In the genomic region with DNA sequence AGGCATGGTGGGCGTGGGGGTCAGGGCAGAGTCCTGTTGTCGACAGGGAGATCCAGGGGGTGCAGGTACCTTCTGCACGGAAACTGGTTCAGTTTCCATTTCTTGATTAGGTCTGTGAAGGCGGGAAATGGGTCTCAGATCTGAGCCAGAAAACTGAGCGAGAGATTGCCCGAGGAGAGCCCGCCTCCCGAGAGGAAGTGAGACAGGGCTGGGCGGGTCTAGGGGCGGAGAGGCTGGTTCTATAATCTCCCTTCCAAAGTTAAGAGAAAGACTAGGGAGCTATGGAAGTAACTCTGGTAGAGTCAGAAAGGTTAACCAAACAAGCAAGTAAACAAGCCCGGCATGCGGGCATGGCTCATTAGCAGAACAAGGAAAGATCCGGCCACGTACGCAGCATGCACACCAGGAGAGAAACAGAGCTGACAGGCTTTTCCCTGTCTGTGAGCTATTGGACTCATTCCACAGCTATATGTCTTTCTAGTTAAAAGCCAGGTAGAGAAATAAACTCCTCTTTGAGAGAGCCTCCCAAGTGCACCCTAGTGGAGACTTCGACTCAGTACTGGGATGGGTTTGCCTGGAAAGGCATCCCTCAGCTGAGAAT, we compare ENCODE assay signal across 8 mouse cellular contexts. TPM values are rescaled to one million over a fixed set of nuclear protein-coding genes. Genes with fewer than 3 reads are reported as not detected.
A peak's percentile ranks its signal among the peaks of the same experiment; 100 is the strongest.
DNase-seq lines count a peak whose midpoint lies in the region; ATAC-seq and TF ChIP-seq lines count a peak whose summit lies in the region.

A gene (minus strand): TSS at position 195 of the 601 bp plus-strand sequence.

- peak within 1 kb of the TSS; percentile 77 for H3K9ac ChIP-seq in embryonic facial prominence, embryonic 13.5 days
- peak within 1 kb of the TSS; percentile 76 for H3K9ac ChIP-seq in kidney, embryonic 14.5 days (ENCODE audit: low read depth, low read length)
- peak within 1 kb of the TSS; percentile 92 for H3K9ac ChIP-seq in liver, adult 2 months (ENCODE audit: low read depth, low read length)

- H3K4me1 ChIP-seq in embryonic facial prominence, embryonic 13.5 days = peaks cover 43% of the 10 kb centered on the region
- peaks cover 46% of the 10 kb centered on the region for H3K4me1 ChIP-seq in heart, embryonic 10.5 days
- H3K4me1 ChIP-seq in kidney, embryonic 14.5 days (ENCODE audit: control insufficient read depth, insufficient read depth, low read length) = peaks cover 29% of the 10 kb centered on the region
- H3K4me1 ChIP-seq in liver, adult 2 months (ENCODE audit: control insufficient read depth, insufficient read depth, low read length) = peaks cover 6% of the 10 kb centered on the region; the same call in 1 of the 2 replicates

- H3K4me2 ChIP-seq in embryonic facial prominence, embryonic 13.5 days = peak within 1 kb of the TSS; percentile 69
- peak within 1 kb of the TSS; percentile 77 for H3K4me2 ChIP-seq in kidney, embryonic 14.5 days (replicated peaks; ENCODE audit: low read depth, low read length)
- H3K4me2 ChIP-seq in myocyte (ENCODE audit: low read depth) = peak within 1 kb of the TSS; percentile 84

- under 1% methylated on average over 16 of the region's 16 CpGs for WGBS in embryonic facial prominence, embryonic 13.5 days
- WGBS in heart, embryonic 10.5 days = 1% methylated on average over 16 of the region's 16 CpGs
- under 1% methylated on average over 16 of the region's 16 CpGs for WGBS in kidney, embryonic 14.5 days
- WGBS in liver, adult 2 months = under 1% methylated on average over 16 of the region's 16 CpGs

- ATAC-seq in embryonic facial prominence, embryonic 13.5 days (ENCODE audit: insufficient number of reproducible peaks, insufficient read depth, low FRiP score, low TSS enrichment, low read depth) = peak; percentile 66; the same call in 1 of the 2 replicates
- ATAC-seq in kidney, embryonic 14.5 days (ENCODE audit: low FRiP score, low TSS enrichment) = peak; percentile 55

- H3K79me2 ChIP-seq in liver, adult 2 months (ENCODE audit: control insufficient read depth, insufficient read depth, low read length) = peaks cover 7% of the 10 kb centered on the region; the same call in 1 of the 2 replicates
- peaks cover 46% of the 10 kb centered on the region for H3K79me2 ChIP-seq in myocyte (ENCODE audit: control insufficient read depth, insufficient read depth)

- H3K27me3 ChIP-seq in embryonic facial prominence, embryonic 13.5 days = no peaks in the 10 kb centered on the region
- H3K27me3 ChIP-seq in heart, embryonic 10.5 days (ENCODE audit: insufficient read depth, poor library complexity, severe bottlenecking) = no peaks in the 10 kb centered on the region
- H3K27me3 ChIP-seq in kidney, embryonic 14.5 days (ENCODE audit: control insufficient read depth, insufficient read depth, low read length) = no peaks in the 10 kb centered on the region
- no peaks in the 10 kb centered on the region for H3K27me3 ChIP-seq in liver, adult 2 months (ENCODE audit: control insufficient read depth, insufficient read depth, low read length)
- no peaks in the 10 kb centered on the region for H3K27me3 ChIP-seq in myocyte (ENCODE audit: control insufficient read depth, insufficient read depth, insufficient read length)
- no peaks in the 10 kb centered on the region for H3K27me3 ChIP-seq in splenic B cell, adult 2 months (ENCODE audit: control insufficient read depth, insufficient read depth, low read length, poor library complexity, severe bottlenecking)

- peak within 1 kb of the TSS; percentile 55 for H3K4me3 ChIP-seq in embryonic facial prominence, embryonic 13.5 days
- H3K4me3 ChIP-seq in heart, embryonic 10.5 days = peak within 1 kb of the TSS; percentile 67
- peak within 1 kb of the TSS; percentile 61 for H3K4me3 ChIP-seq in kidney, embryonic 14.5 days (ENCODE audit: low read length)
- H3K4me3 ChIP-seq in liver, adult 2 months (ENCODE audit: insufficient read depth, low read depth, low read length) = peak within 1 kb of the TSS; percentile 93
- peak within 1 kb of the TSS; percentile 59 for H3K4me3 ChIP-seq in myocyte

- TF ChIP-seq CTCF in liver, adult 2 months (IDR thresholded peaks at IDR 0.05; ENCODE audit: low read depth, low read length) = no peak

- DNase-seq in 3T3-L1 (ENCODE audit: low read depth, low spot score) = peak; percentile 88
- peak; percentile 90 for DNase-seq in adrenal gland, postnatal 14 days
- DNase-seq in heart, embryonic 10.5 days (ENCODE audit: low spot score) = peak; percentile 87
- DNase-seq in liver, adult 2 months (ENCODE audit: extremely low read depth, low read depth, low spot score) = peak; percentile 78
- peak; percentile 71 for DNase-seq in splenic B cell, adult 2 months (ENCODE audit: low read depth, low spot score)

- H3K27ac ChIP-seq in embryonic facial prominence, embryonic 13.5 days = peak within 1 kb of the TSS; percentile 93
- H3K27ac ChIP-seq in heart, embryonic 10.5 days = peak within 1 kb of the TSS; percentile 92
- peak within 1 kb of the TSS; percentile 94 for H3K27ac ChIP-seq in kidney, embryonic 14.5 days (ENCODE audit: low read depth, low read length)
- peak within 1 kb of the TSS; percentile 95 for H3K27ac ChIP-seq in liver, adult 2 months (replicated peaks; ENCODE audit: insufficient read depth, low read depth, low read length)

- H3ac ChIP-seq in myocyte (ENCODE audit: control insufficient read depth, insufficient read length) = peak within 1 kb of the TSS; percentile 70

- no peaks in the 10 kb centered on the region for H3K9me3 ChIP-seq in embryonic facial prominence, embryonic 13.5 days
- no peaks in the 10 kb centered on the region for H3K9me3 ChIP-seq in heart, embryonic 10.5 days
- H3K9me3 ChIP-seq in kidney, embryonic 14.5 days (ENCODE audit: control insufficient read depth, low read length) = no peaks in the 10 kb centered on the region

- TF ChIP-seq POLR2A in liver, adult 2 months (IDR thresholded peaks at IDR 0.05; ENCODE audit: extremely low read depth, insufficient read depth, low read length) = peak; percentile 38; the same call in 1 of the 2 replicates
- TF ChIP-seq POLR2A in myocyte (IDR thresholded peaks at IDR 0.05; ENCODE audit: insufficient read length, low read depth) = peak; percentile 26

- H3K36me3 ChIP-seq in embryonic facial prominence, embryonic 13.5 days = 0 out of 2 replicates have a peak, but pooled peaks cover 3% of the 10 kb centered on the region
- 0 out of 2 replicates have a peak, but pooled peaks cover 4% of the 10 kb centered on the region for H3K36me3 ChIP-seq in heart, embryonic 10.5 days
- no peaks in the 10 kb centered on the region; the same call in 1 of the 2 replicates for H3K36me3 ChIP-seq in kidney, embryonic 14.5 days (ENCODE audit: control insufficient read depth, insufficient read depth, low read length)
- H3K36me3 ChIP-seq in liver, adult 2 months (ENCODE audit: control insufficient read depth, insufficient read depth, low read length) = peaks cover 9% of the 10 kb centered on the region; the same call in 1 of the 2 replicates
- no peaks in the 10 kb centered on the region for H3K36me3 ChIP-seq in myocyte (ENCODE audit: control insufficient read depth, insufficient read depth)
- H3K36me3 ChIP-seq in splenic B cell, adult 2 months (ENCODE audit: control insufficient read depth, insufficient read depth, low read length, poor library complexity, severe bottlenecking) = peaks cover 2% of the 10 kb centered on the region

TF ChIP-seq in myocyte, 11 proteins besides CTCF, POLR2A, EP300 and RAD21:
- TF ChIP-seq CEBPB (IDR thresholded peaks at IDR 0.05; ENCODE audit: insufficient read depth, poor library complexity, severe bottlenecking) (no peak), REST (IDR thresholded peaks at IDR 0.05; ENCODE audit: insufficient read depth, insufficient read length) (no peak), E2F4 (IDR thresholded peaks at IDR 0.05; ENCODE audit: insufficient read depth) (peak; percentile 5)

RNA-seq across cellular contexts. Expression of the gene that starts here (rescaled TPM):
- total RNA-seq in adrenal gland, postnatal 14 days (2021) = 21.4 and 26.8 TPM in 2 replicates
- 14.4 and 15.2 TPM in 2 replicates for polyA plus RNA-seq in embryonic facial prominence, embryonic 13.5 days (2015; fragmentation: Nextera tagmentation; extraction: Ambion mirVana)
- 14.7 and 17.6 TPM in 2 replicates for polyA plus RNA-seq in heart, embryonic 10.5 days (2016; fragmentation: Nextera tagmentation; extraction: Ambion mirVana)
- 13.5 and 25.0 TPM in 2 replicates for polyA plus RNA-seq in kidney, embryonic 14.5 days (2014; fragmentation: Nextera tagmentation; extraction: Ambion mirVana)
- 7.4 and 8.9 TPM in 2 replicates for total RNA-seq in liver, adult 2 months (2014; rRNA removed)
- polyA plus RNA-seq in liver, adult 2 months (2012; rRNA removed) = 13.8 and 15.2 TPM in 2 replicates
- 15.5 TPM for polyA plus RNA-seq in myocyte (2012; fragmentation: generic; extraction: Trizol)

Comparison
In these comparisons a context has a peak if more than half of its experiments do, and no peak if none do; other contexts are left out.
1. Peak in every context shown above with its lines: DNase-seq, ATAC-seq, H3K4me3 ChIP-seq and H3K27ac ChIP-seq.